Mouse (Mus musculus): ENCODE data around the gene Echdc2.
"Not testable (repeated sequence)": the region's sequence is repeated elsewhere in the genome, so short reads cannot be mapped to it uniquely, and the experiment has no call there.

Gene Echdc2

GRCm38 (mm10) chr4:108165152-108165895 is at the start of gene Echdc2:
Gene Echdc2, plus strand, starts transcription at chr4:108165437.
- DNase-seq: peak; percentile 94

- DNase-seq: peak; percentile 70
These were observed 48.8 kb upstream of the Echdc2 start for GRCm38 (mm10) chr4:108116466-108116865.

DNA sequence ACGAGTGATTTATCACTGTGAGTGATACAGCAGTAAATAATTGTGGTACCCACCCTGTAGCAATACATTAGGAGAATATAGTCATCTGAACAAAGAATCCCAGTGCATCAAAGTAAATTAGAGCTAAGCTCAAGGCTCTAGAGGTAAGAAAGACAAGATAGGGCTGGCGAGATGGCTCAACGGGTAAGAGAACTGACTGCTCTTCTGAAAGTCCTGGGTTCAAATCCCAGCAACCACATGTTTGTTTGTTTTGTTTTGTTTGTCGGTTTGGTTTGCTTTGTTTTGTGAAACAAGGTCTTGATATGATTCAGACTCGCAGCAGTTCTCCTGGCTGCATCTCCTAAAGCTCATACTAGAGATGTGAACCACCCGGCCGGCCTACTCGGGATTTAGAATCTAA is 47.7 kb upstream of the Echdc2 start:
- DNase-seq: peak; percentile 65

DNA sequence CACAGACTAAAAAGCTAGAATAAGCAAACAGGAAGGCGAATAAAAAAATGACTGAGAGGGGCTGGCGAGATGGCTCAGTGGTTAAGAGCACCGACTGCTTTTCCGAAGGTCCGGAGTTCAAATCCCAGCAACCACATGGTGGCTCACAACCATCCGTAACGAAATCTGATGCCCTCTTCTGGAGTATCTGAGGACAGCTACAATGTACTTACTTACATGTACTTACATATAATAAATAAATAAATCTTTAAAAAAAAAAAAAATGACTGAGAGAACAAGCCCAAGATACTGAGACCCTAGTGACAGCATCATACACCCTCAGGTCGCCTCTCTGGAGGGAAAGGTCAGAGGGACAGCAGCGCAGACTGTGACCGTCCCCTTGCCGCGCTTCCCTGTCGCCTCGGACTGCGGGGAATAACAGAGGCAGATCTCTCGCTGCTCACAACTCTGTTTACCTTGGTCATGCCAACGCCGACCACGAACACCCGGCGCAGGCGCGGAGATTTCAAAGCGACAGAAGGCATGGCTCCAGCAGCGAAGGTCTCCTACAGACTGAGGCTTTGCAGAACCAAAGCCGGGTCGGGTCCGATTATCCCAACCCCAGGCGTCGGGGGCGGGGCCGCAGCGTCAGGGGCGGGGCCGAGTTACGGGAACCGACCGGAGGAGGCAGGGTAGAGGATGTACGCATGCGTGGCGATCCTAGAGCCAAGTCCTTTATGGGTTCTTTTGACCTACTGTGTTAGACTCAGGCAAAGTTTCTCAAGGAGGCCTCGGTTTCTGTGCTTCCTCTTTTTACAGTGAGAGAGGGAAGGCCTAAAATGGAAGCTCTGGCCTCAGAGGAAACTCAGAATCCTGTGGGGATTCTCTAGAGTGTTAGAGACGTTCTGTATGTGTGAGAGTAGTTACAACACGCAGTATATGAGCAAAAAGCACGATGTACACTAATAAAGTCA is 47.0 kb upstream of the Echdc2 start:
- peak; percentile 100 for DNase-seq

- no peak for DNase-seq
These were observed 41.1 kb upstream of the Echdc2 start for GRCm38 (mm10) chr4:108124104-108124503.

DNA sequence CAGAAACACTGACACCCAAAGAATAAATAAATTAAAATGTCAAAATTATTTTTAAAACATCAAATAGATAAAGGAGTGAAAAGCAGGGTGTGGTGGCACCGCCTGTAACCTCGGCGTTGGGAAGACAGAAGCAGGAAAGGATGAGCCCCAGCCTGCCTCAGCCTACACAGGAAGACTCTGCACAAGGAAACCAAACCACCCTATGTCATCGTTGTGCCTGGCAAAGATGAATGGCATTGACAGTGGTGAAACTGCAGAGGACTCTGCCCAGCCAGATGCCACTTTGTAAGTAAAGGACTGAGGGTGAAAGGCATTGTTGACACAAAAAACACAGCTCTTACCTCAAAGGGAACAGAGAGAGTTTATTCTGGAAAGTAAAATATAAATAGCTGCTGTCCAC is 39.0 kb upstream of the Echdc2 start:
- no peak for DNase-seq

DNA sequence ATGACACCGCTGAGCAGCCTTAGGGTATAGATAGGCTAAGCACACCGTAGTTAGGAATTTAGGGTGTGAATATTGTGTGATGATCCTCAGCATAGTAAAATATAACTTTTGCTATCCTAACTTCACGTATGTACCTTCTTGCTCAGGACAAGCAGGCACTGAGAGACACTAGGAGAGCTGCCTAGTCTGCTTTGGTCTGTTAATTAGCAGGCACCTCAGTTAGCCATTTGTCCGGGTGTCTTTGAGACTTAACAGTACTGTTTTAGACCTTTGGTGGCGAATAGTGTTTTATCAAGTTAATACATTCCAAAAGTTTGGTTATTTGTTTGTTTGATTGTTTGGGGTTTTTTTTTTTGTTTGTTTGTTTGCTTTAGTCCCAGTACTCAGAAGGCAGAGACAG is 37.7 kb upstream of the Echdc2 start:
- DNase-seq: no peak

GRCm38 (mm10) chr4:108128339-108128738 is 36.9 kb upstream of the Echdc2 start:
- no peak for DNase-seq

- peak; percentile 87 for DNase-seq
These were observed 34.8 kb upstream of the Echdc2 start for GRCm38 (mm10) chr4:108130452-108130851.

DNA sequence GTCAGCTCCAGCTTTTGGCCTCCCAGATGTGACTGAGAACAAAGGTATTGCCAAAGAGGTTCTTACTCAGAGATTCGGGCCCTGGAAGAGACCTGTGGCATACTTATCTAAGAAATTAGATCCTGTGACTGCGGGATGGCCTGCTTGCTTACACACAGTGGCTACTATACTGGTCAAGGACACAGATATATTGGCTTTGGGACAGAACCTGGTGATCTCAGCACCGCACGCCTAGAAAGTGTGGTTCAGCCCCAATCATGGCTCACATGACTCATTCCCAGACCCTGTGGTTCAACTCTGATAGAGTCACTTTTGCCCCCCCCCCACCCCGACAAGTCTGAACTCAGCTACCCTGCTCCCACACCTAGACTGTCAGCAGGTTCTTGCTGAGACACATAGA is 28.3 kb upstream of the Echdc2 start:
- DNase-seq: no peak

DNA sequence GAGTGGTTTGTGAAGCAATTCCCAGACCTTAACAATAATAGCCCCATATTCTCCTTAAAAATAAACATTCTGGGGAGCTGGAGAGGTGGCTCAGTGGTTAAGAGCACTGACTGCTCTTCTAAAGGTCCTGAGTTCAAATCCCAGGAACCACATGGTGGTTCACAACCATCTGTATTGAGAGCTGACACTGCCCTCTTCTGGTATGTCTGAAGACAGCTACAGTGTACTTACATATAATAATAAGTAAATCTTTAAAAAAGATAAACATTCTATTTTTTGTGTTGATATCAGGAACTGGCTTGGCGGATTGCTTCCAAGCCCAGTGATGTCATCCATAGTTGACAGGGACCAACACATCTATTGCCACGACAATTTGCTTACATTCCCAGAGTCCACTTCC is 22.1 kb upstream of the Echdc2 start:
- peak; percentile 43 for DNase-seq

DNA sequence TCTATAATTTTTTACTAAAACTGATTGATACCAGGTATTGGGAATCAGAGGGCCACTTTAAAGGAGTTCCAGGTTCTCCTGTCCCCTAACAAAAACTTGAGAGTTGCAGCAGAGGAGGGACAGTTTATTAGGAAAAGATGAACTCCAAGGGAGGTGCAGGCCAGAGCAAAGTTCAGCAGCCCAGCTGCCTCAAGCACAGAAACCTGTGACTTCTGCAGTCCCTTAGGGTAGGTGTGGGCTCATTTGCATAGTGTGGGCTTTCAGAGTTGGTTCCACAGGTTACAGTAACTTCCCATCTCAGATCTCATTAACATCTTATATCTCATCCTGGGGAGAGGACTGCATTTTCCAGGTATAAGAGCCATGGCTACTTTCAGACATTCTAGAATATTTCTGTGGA is 21.5 kb upstream of the Echdc2 start:
- no peak for DNase-seq

DNA sequence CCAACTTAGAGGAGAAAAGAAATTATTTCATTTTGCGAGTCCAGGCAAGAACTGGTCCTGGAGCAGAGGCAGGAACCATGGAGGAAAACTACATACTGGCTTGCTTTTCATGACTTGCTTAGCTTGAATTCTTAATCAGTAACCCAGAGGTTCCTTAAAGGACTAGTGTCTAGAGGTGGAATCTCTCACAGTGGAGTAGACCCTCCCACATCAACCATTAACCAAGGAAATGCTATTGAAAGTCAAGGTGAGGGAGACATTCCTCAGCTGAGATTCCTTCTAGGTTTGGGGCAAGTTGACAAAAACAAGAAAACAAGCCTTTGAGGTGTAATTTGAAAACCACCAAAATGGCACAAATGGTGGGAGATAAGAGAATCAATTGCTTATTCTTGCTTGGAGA is 20.4 kb upstream of the Echdc2 start, which contains the start of gene Scp2:
Gene Scp2 (minus strand): TSS at position 119 of the 400 bp plus-strand sequence.
- no peak for DNase-seq

DNA sequence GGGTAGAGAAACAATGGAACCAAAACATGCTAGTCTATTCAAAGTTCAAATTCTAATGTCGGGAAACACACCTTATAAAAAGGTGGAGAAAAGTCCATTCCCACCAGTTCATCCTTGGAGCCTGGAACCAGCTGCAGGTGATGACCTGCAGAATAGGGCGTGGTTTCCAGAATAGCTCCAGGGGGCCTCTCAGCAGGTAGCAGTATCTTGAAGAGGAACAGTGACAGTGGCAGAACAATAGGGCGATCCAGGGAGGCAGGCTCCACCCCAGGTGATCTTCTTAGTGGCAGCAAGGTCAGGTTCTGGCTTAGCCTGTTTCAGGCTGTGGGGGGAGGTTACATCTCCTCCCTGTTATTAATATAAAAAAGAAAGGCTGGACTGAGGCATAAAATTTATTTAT is 19.7 kb upstream of the Echdc2 start:
- not testable (repeated sequence) for DNase-seq

DNA sequence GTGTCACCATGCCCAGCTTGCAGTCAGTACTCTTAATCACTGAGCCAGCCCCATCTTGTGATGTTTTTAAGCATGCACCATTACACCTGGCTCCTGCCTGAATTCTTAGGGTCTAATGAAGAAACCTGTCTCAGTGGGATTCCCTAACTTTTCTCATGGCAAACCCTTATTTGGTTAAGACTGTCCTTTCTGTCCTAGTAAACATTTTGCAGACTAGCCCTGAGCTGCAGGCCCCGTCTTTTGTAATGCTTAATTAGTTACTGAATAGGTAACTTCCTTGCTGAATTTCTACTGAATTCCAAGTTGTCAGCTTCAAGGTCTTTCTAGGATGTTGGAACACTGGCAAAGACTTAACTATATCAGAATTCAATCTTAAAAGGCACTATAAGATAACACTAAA is 10.1 kb upstream of the Echdc2 start:
- DNase-seq: peak; percentile 41

GRCm38 (mm10) chr4:108161936-108162335 is 3.3 kb upstream of the Echdc2 start:
- DNase-seq: peak; percentile 64

DNA sequence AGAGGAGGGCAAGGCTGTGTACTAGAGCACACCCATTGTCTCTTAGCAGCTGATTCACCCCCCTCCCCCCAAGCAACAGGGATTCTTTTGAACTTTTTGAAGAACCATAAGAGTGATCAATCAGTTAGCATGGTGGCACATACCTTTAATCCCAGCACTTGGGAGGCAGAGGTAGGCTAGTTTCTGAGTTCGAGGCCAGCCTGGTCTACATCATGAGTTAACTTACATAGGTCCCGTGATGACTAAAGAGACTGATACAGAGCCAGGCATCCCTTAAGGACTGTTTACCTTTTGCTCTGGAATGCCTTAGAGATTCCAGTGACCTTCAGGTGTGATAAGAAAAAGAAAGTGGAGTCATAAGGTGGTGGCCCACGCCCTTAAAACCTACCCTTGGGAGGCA is 1.9 kb upstream of the Echdc2 start:
- DNase-seq: peak; percentile 37

DNA sequence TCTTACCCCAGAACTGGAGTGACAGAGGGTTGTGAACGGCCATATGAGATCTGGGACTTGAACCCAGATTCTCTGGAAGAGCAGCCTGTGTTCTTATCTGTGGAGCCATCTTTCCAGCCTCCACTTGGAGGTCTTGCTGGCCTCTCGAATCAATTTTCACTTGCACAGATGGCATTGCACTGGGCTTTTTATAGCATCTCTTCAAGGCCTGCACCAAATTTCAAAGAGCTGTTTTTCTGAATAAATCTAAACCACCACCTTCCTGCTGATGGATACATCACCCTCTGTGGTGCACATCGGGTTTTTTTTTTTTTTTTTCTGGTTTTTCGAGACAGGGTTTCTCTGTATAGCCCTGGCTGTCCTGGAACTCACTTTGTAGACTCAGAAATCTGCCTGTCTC is 1.6 kb downstream of the Echdc2 start:
- DNase-seq: peak; percentile 74

DNA sequence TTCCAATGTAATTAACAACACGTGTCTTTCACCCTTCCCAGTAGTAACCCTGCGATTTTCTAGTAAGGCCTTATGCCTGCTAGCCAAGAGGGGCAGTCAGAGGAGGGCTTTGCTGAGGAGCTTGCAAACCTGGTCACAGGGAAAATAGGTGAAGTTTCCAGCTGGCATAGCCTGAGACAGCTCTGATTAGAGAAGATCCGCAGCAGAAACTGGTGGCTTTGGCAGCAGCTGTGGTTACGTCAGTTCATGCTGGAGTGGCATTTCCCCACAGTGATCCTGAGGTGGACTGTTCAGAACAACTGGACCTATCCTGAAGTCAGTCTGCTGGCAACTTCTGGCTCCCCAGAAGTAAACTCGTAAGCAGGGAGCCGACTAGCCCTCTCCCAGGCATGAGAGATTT is 2.8 kb downstream of the Echdc2 start:
- DNase-seq: peak; percentile 82

DNA sequence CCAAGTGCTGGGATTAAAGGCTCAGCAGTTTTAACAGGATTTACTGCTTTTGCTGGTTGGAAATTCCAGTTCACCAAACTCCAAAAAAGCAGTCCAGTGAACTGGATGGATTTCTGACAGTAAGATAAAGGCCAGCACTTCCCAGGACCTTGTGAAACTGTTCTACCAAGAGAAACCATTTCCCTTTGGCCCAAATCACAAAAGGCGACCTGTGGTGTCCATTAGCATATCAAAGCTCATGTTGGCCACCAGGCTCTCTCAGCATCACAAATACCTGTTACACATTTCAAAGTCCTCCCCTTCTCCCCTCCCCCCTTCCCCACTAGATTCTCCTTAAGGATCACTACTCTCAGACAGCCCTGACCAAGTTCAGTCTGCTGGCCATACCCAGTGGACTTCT is 17.0 kb downstream of the Echdc2 start:
- DNase-seq: peak; percentile 30

GRCm38 (mm10) chr4:108192821-108193323 is 27.6 kb downstream of the Echdc2 start:
- DNase-seq: no peak

GRCm38 (mm10) chr4:108196277-108196855 is 31.1 kb downstream of the Echdc2 start:
- peak; percentile 91 for DNase-seq

DNA sequence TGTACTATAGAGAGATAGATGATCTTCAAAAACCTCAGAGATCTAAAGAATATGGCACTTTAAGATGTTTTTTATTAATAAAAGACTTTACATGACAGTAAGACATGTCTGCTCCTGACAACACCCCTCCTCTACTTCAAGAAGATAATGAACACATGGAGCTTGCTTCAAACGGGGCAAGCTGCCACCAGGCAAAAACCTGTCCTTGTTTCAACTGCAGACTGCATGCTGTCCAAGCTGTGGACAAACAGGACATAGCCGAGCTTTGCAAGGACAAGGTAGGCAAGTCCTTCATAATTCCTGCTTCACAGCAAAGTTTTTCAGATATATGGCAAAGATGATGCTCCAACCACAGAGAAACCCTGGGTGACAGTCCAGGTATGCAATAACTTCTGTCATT is 34.0 kb downstream of the Echdc2 start:
- DNase-seq: no peak
